In the genomic region with DNA sequence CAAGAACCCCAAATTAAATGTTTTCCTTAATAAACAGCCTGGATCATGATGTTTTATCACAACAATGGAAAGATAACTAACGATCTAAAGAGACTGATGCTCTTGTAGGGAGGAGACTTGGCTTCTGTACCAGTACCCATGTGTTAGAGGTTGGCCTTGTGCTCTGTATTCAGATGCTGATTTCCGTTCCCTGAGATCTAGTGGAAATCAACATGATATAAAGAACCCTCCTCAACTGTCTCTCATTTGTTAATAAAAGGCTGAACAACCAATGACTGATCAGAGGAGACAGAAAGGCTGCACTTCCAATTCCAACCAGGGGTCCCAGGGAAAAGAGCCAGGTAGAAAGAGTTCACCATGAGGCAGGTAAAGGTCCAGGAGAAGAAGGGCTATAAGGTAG, we compare ENCODE assay signal across 21 mouse cellular contexts.
"Had no signal": no experiment of that assay in that cellular context is flagged by ENCODE, and none has a peak within 500 bp of the region (broad histone marks: within the 10 kb centered on the region; RNA-seq: fewer than 3 reads in every experiment).

No protein-coding gene starts in this region.

- H3K27me3 ChIP-seq: lung, embryonic 15.5 days; megakaryocyte, embryonic 14.5 days; midbrain, embryonic 13.5 days; midbrain, embryonic 15.5 days; neural tube, embryonic 13.5 days; neural tube, embryonic 15.5 days had no signal

- H3K27ac ChIP-seq: lung, embryonic 15.5 days; macrophage; midbrain, embryonic 13.5 days; midbrain, embryonic 15.5 days; neural tube, embryonic 13.5 days; neural tube, embryonic 15.5 days had no signal

- H3K9ac ChIP-seq: liver, postnatal 0 days; lung, embryonic 15.5 days; midbrain, embryonic 13.5 days; midbrain, embryonic 15.5 days; neural tube, embryonic 13.5 days; neural tube, embryonic 15.5 days had no signal

- H3K4me1 ChIP-seq: lung, embryonic 15.5 days; midbrain, embryonic 13.5 days; midbrain, embryonic 15.5 days; neural tube, embryonic 13.5 days; neural tube, embryonic 15.5 days had no signal

- H3K4me3 ChIP-seq: lung, embryonic 15.5 days; megakaryocyte, embryonic 14.5 days; midbrain, embryonic 13.5 days; midbrain, embryonic 15.5 days; neural tube, embryonic 13.5 days; neural tube, embryonic 15.5 days had no signal

- ATAC-seq: liver, postnatal 0 days; lung, postnatal 0 days; midbrain, embryonic 13.5 days; midbrain, embryonic 15.5 days had no signal

- DNase-seq: liver, postnatal 0 days; lung, adult 2 months; lung, postnatal 14 days; lung, postnatal 36 days; retina, postnatal 1 day; right cerebral cortex, adult 18-20 months; right cerebral cortex, postnatal 25 days; right cerebral cortex, postnatal 4 days; spleen, adult 18-20 months; thymus, adult 18-20 months; thymus, postnatal 14 days; thymus, postnatal 36 days had no signal

- H3K9me3 ChIP-seq: lung, embryonic 15.5 days; megakaryocyte, embryonic 14.5 days; midbrain, embryonic 13.5 days; midbrain, embryonic 15.5 days; neural tube, embryonic 13.5 days; neural tube, embryonic 15.5 days had no signal

- H3K4me2 ChIP-seq: lung, embryonic 15.5 days; midbrain, embryonic 11.5 days; midbrain, embryonic 13.5 days; midbrain, embryonic 15.5 days; neural tube, embryonic 13.5 days; neural tube, embryonic 15.5 days had no signal
